Mouse (Mus musculus): ENCODE results near the gene 2210011C24Rik.
A peak's percentile ranks its signal among the peaks of the same experiment; 100 is the strongest.
"Not testable (repeated sequence)": the region's sequence is repeated elsewhere in the genome, so short reads cannot be mapped to it uniquely, and the experiment has no call there.

Gene 2210011C24Rik

DNA sequence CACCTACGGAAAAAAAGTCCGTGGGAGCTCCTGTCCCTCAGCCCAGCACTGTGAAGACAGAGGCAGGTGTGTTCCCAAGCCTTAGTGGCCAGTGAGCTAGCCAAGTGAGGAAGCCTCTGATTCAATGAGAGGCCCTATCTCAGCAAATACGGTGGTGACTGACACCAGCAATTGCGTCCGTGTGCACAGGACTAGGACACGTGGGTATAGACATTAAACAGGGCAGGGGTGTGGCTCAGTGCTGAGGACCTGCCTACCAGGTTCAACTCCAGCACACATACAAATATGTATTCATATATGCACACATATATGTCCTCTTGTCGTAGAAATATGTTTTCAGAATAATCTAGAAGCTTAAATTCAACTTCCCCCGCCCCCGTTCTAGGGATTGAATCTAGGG, 7.8 kb upstream of the 2210011C24Rik start:
- DNase-seq (ENCODE audit: low spot score in 2 of 2): no peak

DNA sequence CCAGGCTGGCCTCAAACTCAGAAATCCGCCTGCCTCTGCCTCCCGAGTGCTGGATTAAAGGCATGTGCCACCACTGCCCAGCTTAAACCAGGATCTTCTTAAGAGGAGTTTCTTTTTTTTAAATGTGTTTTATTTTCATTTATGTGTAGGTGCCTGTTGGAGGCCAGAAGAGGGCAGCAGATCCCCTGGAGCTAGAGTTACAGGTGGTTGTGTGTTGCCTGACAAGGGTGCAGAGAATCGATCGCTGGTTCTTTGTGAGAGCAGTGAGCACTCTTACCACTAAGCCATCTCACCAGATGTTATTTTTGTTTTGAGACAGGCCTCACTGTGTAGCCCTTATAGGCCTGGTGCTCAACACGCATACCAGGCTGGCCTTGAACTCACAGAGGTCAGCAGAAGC, 3.9 kb upstream of the 2210011C24Rik start:
- no peak for DNase-seq (ENCODE audit: low spot score in 2 of 2)

DNA sequence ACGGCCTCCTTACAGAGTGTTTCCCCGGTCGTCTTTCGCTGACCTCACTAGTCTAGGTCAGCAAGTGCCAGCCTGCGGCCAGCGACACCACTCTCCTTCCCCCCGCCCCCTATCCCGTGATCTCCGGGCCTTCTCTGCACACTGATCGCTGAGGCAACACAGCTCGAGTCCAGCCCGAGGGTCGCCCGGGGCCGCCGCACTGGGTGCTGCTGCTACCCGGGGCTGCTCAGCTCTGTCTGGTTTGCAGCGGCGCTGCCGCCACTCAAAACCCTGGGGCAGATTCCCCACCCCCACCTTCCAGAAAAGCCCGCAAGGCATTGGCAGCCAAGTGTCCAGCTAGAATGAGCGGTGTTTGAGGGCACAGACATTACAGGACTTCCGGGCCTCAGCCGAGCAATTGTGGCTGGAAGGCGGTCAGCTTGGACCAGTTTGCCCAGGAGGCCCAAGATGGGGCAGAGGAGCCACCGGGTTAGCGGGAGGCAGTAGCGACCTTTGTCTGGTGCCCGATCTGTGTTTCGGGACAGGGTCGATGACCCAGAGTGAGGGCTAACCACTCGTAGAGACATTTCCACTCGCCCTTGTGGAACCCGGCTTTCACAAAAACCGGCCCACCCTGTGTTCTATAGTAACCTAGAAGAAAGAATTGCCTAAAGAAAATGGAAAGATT, 661 bp upstream of the 2210011C24Rik start:
- DNase-seq (ENCODE audit: low spot score in 2 of 2): no peak

DNA sequence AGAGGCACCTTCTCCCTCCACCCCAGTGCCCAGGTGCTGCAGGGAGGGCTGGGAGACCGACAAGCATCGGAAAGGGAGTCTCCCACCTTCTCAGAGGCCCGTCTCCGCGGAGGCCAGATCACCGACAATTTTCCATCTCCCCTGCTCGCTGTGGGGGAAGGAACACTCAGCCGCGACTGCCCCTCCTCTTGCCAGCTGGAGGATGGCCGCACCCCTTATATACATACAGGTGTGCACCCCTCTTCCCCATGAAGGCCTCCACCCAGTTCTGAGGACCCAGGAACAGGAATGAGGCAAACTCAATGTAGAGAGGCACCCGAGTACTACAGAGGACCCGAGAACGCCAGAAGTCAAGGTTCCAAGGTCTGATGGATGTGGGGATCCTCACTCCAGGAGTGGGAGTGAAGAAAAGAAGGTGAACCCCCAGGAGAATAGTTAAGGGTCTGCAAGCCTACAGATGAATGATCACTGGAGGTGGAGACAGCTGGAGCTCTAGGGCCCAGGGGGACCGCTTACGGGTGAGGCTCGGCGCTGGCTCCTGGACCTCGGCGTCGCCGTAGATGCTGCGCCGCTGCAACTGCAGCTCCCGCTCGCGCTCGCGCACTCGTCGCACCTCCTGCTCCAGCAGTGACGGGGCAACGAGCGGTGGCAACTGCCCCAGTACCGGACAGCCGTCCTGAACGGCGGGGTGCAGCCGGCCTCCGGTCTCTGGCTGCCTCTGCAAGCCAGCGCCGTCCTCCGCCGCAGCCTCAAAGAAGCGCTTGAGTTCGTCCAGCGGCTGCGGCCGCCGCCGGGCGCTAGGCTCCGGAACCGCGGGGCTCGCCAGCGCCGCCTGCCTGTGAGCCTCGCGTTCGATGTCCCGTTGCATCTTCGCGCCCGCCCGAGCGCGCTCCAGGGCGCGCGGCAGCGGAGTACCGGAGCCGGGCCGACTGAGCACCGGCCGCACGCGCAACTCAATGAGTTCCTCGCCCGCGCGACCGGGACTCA, 1.1 kb downstream of the 2210011C24Rik start:
- peak; percentile 48 to 63 for DNase-seq (ENCODE audit: low spot score in 2 of 2)

DNA sequence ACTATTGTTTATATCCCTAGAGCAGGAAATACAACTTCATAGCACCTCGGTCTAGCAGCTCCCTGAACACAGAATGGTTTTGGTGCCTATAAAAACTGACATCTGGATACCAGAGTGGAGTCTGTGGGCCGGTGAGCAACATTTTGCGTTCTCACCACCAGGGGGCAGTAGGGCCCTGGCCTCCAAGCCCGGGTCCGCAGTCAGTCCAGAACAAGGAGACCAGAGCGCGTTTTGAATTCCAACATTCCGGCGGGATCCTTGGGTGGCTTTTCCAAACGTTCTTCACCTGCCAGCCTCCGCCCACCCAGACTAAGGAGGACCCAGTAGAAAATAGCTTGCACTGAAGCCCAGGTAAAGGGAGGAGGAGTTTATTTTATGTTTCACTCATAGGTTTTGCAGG, 2.1 kb downstream of the 2210011C24Rik start:
- peak; percentile 63 to 78 for DNase-seq (ENCODE audit: low spot score in 2 of 2)

DNA sequence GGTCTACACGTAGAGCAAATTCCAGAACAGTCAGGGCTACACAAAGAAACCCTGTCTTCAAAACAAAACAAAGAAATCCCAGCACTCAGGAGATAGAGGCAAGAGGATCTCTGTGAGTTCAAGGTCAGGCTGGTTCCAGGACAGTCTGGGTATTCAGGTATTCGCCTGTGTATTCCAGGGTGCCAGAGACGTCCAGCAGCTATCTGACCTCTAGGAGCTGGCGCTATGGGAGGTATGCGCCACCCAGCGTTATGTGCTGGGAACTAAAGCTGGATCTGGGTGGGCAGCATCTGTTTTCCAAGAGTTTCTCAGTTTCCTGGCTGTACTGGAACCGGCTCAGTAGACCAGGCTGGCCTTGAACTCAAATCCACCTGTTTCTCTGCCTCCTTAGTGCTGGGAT, 3.6 kb downstream of the 2210011C24Rik start:
- no peak for DNase-seq (ENCODE audit: low spot score in 2 of 2)

DNA sequence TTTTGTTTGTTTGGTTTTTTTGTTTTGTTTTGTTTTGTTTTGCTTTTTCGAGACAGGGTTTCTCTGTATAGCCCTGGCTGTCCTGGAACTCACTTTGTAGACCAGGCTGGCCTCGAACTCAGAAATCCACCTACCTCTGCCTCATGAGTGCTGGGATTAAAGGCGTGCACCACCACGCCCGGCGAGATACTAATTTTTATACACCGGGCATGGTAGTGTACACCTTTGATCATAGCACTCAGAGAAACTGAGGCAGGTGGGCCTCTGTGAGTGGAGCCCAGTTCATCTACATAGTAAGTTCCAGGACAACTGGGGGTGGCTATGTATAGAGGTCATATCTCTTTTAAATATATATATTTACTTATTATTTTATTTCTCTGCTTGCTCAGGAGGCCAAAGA, 6.5 kb downstream of the 2210011C24Rik start:
- DNase-seq (ENCODE audit: low spot score in 2 of 2): not testable (repeated sequence)

DNA sequence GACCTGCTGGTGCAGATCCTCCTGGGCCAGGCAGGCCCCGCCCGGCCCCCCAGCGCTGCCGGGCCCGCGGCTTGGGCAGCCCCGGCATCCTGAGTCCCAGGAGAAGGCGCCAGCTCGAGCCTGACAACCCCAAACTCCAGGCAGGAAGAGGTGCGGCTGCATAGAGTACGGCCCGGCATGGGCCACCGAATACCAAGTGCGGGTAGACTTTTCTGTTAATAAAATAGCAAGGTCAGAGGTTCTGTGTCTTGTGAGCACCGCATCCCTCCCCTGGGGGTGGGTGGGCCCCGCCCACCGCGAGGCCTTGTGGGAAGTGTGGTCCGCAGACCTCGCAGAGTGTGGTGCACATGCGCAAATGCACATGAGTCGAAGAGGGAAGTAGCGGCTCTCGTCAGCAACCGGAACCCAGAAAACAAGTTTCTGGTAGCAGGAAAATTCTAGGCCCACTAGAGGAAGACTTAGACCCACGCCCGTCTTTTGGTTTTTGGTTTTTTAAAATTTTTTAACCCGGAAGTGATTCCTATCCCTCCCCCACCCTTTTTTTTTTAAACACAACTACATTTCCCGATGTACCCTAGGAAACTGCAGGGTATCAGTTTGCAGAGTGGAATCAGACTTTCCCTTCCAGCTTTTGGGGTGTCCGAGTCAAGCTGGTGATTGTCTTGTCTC, 7.3 kb downstream of the 2210011C24Rik start:
- peak; percentile 87 to 92 for DNase-seq (ENCODE audit: low spot score in 2 of 2)

DNA sequence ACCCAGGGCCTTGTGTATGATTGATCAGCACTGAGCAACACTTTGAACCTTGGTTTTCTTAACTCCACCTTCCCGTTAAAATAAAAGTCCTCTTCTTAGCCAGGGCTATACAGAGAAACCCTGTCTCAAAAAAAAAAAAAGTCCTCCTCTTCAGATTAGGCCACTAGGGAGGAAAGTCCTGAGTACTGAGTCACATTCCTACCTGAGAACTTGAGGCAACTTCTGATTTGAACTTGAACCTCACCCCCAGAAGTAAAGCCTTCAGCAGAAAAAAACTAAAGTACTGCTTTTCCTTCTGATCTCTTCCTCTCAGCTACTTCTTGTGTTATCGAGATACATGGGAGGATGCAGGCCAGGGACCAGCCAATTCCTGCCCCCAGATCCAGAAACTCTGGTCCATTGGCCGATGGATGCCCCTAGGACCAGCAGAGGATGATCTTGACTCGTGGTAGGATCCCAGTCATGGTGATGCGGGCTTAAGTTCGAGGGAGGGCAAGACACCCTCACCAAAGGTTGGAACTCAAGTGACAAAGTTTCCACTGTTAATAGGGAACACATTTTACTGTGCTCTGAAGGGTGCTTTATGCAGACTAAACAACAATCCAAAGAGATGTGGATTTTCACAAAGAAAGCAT, 8.2 kb downstream of the 2210011C24Rik start:
- no peak for DNase-seq (ENCODE audit: low spot score in 2 of 2)

DNA sequence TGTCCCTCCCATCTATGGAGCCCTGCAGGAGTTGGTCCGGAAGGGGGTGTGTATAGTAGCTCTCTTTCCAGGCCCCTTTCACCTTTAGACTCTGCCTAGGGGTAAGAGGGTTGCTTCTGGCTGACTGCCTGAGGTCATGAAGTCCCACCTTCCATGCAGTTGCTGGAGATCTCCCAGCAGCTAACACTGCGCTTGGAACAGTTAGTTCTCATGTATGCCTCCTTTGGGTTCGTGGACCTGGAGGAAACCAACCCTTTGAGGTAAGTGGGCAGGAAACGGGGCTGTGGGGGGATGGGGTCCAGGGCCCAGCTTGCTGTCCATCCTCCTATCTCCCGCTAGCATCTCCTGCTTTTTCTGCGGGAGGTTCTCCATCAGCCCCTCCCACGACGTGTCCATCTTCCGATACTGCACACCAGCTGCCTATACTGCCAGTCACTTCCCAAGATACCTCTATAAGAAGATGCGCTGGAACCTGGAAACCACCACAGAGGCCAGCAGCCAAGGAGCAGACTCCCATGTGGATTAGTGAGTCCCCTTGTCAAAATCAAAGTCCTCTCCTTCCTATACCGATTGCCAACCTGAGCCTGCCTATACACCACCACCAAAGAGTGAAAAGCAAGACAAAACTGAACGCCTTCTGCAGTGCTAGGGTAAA, 8.9 kb downstream of the 2210011C24Rik start:
- DNase-seq (ENCODE audit: low spot score in 2 of 2): no peak

DNA sequence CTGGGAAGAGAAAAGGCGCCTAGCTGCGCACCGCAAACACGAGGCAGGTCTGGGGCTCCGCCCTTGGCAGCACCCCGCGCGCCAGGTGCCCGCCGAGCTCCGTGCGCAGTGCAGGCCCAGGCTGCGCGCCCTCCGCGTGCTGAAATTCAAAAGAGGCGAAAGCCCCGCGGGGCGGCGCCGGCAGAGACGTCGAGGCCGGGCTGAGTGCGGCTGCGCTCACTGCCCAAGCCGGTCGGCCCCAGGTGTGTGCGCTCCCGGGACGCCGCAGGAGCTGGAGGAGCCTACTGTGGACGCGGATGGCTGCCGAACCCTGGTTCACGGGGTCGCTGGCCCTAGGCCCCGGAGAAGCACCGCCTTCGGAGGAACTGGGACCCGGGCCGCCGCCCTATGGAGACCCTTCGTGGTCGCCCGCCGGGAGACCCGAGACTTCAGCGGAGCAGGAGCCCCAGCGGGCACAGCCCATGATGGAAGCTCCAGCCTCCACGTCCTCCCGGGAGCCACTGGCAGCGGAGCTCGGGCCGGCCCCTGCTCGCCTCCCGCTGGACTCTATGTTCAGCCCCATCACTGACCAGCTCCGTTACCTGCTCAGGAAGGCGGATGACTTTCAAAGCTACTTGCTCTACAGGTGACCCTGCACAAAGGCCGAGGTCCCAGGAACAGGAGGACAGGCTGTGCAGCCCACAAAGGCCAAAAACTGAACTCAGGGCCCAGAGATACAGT, 10.5 kb downstream of the 2210011C24Rik start, which contains the start of gene 1700067K01Rik:
Gene 1700067K01Rik, plus strand, starts transcription at position 222 of the 720 bp plus-strand sequence.
- DNase-seq (ENCODE audit: low spot score in 2 of 2): no peak

DNA sequence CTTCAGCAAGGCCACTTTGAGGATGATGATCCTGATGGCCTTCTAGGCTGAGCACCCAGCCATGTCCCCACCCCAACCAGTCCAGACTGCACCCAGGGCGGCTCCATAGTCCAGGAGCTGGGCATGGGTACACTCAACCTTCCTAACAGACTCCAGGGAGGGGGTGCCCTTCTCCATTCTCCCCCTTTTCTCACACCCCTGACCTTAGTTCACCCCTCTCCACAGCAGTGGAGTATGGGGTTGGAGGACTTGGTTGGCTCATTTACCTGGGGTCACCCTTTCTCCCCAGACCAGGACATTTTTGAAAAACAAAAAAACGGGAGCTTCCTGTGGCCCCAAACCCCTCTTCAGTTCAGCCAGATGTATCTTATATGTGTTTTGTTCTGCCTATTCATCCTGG, 12.1 kb downstream of the 2210011C24Rik start:
- DNase-seq (ENCODE audit: low spot score in 2 of 2): no peak

DNA sequence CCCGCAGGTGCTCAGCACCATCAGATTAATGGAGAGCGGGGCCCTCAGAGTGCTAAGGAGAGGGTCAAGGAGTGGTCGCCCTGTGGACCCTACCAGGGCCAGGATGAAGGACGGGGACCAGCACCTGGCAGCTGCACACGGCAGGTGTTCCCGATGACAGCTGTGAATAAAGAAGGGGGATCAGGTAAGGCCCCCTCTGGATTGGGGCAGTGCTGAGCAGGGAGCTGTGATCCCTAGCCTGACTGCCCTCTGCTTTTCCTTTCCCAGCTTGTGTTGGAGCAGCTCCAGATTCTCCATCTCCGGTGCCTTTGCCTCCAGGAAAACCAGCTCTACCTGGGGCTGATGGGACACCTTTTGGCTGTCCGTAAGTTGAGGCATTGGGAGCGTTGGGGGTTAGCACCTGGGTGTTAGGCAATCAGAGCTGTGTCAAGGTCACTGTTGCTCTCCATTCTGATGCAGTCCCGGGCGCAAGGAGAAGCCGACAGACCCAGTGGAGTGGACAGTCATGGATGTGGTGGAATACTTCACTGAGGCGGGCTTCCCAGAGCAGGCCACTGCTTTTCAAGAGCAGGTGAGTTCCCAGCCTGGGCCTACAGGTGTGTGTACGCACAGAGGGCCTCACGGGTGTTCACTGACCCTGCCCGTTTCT, 12.8 kb downstream of the 2210011C24Rik start:
- no peak for DNase-seq (ENCODE audit: low spot score in 2 of 2)

DNA sequence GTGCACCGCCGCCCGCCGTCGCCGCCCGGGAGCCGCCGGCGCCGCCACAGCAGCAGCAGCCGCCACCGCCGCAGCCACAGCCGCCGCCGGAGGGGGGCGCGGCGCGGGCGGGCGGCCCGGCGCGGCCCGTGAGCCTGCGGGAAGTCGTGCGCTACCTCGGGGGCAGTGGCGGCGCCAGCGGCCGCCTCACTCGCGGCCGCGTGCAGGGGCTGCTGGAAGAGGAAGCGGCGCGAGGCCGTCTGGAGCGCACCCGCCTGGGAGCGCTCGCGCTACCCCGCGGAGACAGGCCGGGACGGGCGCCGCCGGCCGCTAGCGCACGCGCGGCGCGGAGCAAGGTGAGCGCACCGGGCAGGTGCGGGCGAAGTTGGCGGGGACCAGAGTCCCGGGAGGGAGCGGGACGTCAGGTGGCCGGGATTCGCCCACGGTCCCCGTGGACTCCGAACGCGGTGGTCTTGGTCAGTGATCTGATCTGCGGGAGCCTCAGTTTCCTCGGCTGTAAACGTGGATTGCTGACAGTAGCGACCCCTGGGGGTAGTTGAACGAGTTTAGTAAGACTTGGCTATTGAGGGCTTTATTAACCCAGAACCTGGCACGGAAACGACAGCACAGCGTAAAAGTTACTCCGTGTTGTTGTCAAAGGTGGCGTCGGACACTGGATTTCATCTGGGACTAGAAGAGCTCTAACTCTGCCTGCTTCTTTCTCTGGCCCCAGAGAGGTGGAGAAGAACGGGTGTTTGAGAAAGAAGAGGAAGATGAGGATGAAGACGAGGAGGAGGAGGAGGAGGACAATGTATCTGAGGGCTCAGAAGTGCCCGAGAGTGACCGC, 13.5 kb downstream of the 2210011C24Rik start:
- DNase-seq (ENCODE audit: low spot score in 2 of 2): peak; percentile 41 to 59

DNA sequence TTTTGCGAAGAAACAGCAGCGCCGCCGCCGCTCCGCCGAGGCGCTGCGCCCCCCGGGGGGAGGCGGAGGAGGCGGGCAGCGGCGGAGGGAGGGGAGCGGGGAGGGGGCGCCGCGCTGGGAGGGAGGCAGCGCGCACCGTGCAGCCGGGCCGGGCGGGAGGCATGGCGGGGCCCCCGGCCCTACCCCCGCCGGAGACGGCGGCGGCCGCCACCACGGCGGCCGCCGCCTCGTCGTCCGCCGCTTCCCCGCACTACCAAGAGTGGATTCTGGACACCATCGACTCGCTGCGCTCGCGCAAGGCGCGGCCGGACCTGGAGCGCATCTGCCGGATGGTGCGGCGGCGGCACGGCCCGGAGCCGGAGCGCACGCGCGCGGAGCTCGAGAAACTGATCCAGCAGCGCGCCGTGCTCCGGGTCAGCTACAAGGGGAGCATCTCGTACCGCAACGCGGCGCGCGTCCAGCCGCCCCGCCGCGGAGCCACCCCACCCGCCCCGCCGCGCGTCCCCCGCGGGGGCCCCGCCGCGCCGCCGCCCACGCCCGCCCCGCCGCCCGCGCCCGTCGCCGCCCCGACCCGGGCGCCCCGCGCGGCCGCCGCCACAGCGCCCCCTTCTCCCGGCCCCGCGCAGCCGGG, 14.3 kb downstream of the 2210011C24Rik start, which contains the start of gene Samd1:
Gene Samd1, plus strand, starts transcription at position 162 of the 631 bp plus-strand sequence.
- DNase-seq (ENCODE audit: low spot score in 2 of 2): peak; percentile 46 to 48

DNA sequence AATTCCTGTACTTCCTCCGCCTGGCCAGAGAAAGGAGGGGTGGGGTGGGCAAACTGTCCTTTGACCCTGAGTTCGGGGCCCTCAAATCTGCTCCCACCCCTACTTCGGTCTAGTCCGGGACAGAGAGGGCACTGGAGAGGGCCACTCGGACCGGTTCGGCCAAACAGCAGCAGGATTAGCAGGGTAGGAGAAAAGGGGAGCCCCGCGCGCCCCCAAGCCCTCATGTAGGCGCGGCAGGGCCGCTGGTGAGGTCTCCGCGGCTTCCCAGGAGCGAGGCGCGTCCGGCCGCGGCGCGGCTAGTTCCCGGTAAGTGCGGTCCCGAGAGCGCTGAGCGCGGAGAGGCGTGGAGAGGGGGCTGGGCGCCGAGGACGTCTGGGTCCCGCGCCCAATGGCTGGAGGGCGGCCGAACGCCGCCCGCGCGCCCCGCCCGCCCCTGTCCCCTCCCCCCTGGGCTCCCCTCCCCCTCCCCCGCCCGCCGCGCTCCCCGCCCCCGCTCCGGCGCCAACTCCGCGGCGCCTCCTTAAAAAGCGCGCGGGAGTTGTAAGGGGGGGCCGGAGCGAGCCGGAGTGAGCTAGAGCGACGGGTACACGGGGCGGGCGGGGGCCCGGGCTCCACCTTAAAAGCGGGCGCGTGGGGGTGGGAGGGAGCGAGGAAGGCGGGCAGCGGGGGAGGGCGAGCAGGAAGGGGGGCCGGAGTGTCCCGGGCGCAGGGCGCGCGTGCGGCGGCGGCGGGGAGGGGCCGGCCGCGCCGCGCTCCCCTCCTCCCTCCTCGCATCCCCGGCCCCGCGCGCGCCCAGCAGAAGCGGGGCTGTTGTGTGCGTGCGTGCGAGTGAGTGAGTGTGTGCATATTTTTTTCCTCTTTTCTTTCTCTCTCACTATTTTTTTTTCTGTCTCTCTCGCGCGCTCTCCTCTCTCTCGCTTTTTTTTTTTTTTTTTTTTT, 15.1 kb downstream of the 2210011C24Rik start:
- peak; percentile 73 to 74 for DNase-seq (ENCODE audit: low spot score in 2 of 2)

DNA sequence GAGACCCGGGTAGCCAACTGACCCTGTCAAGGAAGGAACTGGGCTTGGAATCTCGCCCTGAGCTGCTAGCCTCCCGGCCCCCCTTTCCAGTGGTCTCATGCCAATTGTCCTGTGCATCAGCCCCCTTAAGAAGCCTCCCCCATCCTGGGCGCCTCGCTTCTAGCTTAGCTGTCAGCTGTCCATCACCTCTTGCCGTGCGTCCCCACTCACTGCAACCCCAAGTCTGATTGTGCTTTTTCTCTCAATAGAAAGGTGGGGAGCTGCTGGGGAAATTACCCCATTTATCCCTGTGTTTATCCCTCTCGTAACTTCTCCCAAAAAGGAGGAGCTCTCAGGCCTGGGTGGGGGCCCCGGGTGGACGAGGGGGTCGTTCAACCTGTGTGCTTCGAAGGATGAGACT, 16.0 kb downstream of the 2210011C24Rik start:
- DNase-seq (ENCODE audit: low spot score in 2 of 2): no peak

All from spleen, postnatal 14 days (tissue).